Mouse (Mus musculus) urinary bladder, postnatal 10 days (tissue): Measurements from ENCODE around the gene Fam189a2.

Experiments
- DNase-seq: peaks from one replicate; pipeline ENCODE4 v3.0.0; 2022; ENCODE audit warnings: low spot score

The Fam189a2 gene

GRCm38 (mm10) chr19:23930826-23931225, 100.0 kb downstream of the Fam189a2 start:
- DNase-seq: no peak

GRCm38 (mm10) chr19:23925541-23925940, 105.3 kb downstream of the Fam189a2 start:
- DNase-seq: no peak

- no peak for DNase-seq
These were observed 106.0 kb downstream of the Fam189a2 start for GRCm38 (mm10) chr19:23924791-23925190.

- no peak for DNase-seq
These were observed 106.8 kb downstream of the Fam189a2 start for GRCm38 (mm10) chr19:23924057-23924456.
